Mouse (Mus musculus): Measurements from ENCODE around the gene Dvl2. TPM values are rescaled to one million over a fixed set of nuclear protein-coding genes. Genes with fewer than 3 reads are reported as not detected.

Gene Dvl2
- polyA plus RNA-seq, 1 experiment from 2014 or later = 17.9 TPM

MicroRNAs encoded within 50 kb of the gene (microRNA counts, 519-probe panel; counts per million panel counts)
- microRNA mmu-miR-324-3p (not detected), microRNA mmu-miR-324-5p (5,198 counts per million, percentile 62 among the panel's probes with 10 or more counts)

Small RNA genes within 50 kb of the gene (microRNA-seq; reads per million reads assigned to microRNA genes)
- gene Gm44349 (not detected), gene Mir324 (4,128 reads per million, percentile 89 among the genes with 10 or more reads in this experiment)

Other genes with a start within 250 kb of the Dvl2 start
- gene Polr2a, start 242.0 kb upstream of the Dvl2 start, polyA plus RNA-seq (2014; fragmentation: Nextera tagmentation; extraction: Ambion mirVana) = 24.3 and 26.9 TPM in 2 replicates
- 0.27 and 0.39 TPM in 2 replicates for gene Slc35g3, start 238.6 kb upstream of the Dvl2 start, polyA plus RNA-seq (2014; fragmentation: Nextera tagmentation; extraction: Ambion mirVana)
- gene Zbtb4, start 234.7 kb upstream of the Dvl2 start, polyA plus RNA-seq (2014; fragmentation: Nextera tagmentation; extraction: Ambion mirVana) = 4.6 TPM in 2 replicates
- 1.4 and 1.6 TPM in 2 replicates for gene Chrnb1, start 204.7 kb upstream of the Dvl2 start, polyA plus RNA-seq (2014; fragmentation: Nextera tagmentation; extraction: Ambion mirVana)
- gene Fgf11, start 198.7 kb upstream of the Dvl2 start, polyA plus RNA-seq (2014; fragmentation: Nextera tagmentation; extraction: Ambion mirVana) = 4.3 TPM in 2 replicates
- 0.90 and 1.9 TPM in 2 replicates for gene Tmem102, start 195.0 kb upstream of the Dvl2 start, polyA plus RNA-seq (2014; fragmentation: Nextera tagmentation; extraction: Ambion mirVana)
- gene Gm39566, start 185.3 kb upstream of the Dvl2 start, polyA plus RNA-seq (2014; fragmentation: Nextera tagmentation; extraction: Ambion mirVana) = not detected in 2 replicates
- not detected in 2 replicates for gene Spem2, start 182.1 kb upstream of the Dvl2 start, polyA plus RNA-seq (2014; fragmentation: Nextera tagmentation; extraction: Ambion mirVana)
- 0.40 and 0.44 TPM in 2 replicates for gene Spem1, start 178.4 kb upstream of the Dvl2 start, polyA plus RNA-seq (2014; fragmentation: Nextera tagmentation; extraction: Ambion mirVana)
- 22.3 and 24.7 TPM in 2 replicates for gene Nlgn2, start 162.8 kb upstream of the Dvl2 start, polyA plus RNA-seq (2014; fragmentation: Nextera tagmentation; extraction: Ambion mirVana)
- gene Tmem256, start 162.1 kb upstream of the Dvl2 start, polyA plus RNA-seq (2014; fragmentation: Nextera tagmentation; extraction: Ambion mirVana) = 321 and 409 TPM in 2 replicates
- gene Plscr3, start 154.2 kb upstream of the Dvl2 start, polyA plus RNA-seq (2014; fragmentation: Nextera tagmentation; extraction: Ambion mirVana) = 39.3 and 39.8 TPM in 2 replicates
- gene Tnk1, start 141.9 kb upstream of the Dvl2 start, polyA plus RNA-seq (2014; fragmentation: Nextera tagmentation; extraction: Ambion mirVana) = not detected in 2 replicates
- gene Tmem95, start 122.6 kb upstream of the Dvl2 start, polyA plus RNA-seq (2014; fragmentation: Nextera tagmentation; extraction: Ambion mirVana) = not detected in 2 replicates
- gene Kctd11, start 119.2 kb upstream of the Dvl2 start, polyA plus RNA-seq (2014; fragmentation: Nextera tagmentation; extraction: Ambion mirVana) = 2.2 and 2.3 TPM in 2 replicates
- gene Acap1, start 105.1 kb upstream of the Dvl2 start, polyA plus RNA-seq (2014; fragmentation: Nextera tagmentation; extraction: Ambion mirVana) = 0.20 and 0.33 TPM in 2 replicates
- gene 2810408A11Rik, start 99.6 kb upstream of the Dvl2 start, polyA plus RNA-seq (2014; fragmentation: Nextera tagmentation; extraction: Ambion mirVana) = 5.4 and 7.6 TPM in 2 replicates
- 25.6 and 28.1 TPM in 2 replicates for gene Neurl4, start 99.5 kb upstream of the Dvl2 start, polyA plus RNA-seq (2014; fragmentation: Nextera tagmentation; extraction: Ambion mirVana)
- 50.4 and 56.5 TPM in 2 replicates for gene Gps2, start 86.7 kb upstream of the Dvl2 start, polyA plus RNA-seq (2014; fragmentation: Nextera tagmentation; extraction: Ambion mirVana)
- gene Eif5a, start 78.6 kb upstream of the Dvl2 start, polyA plus RNA-seq (2014; fragmentation: Nextera tagmentation; extraction: Ambion mirVana) = 1,061 and 1,077 TPM in 2 replicates
- gene Ybx2, start 64.8 kb upstream of the Dvl2 start, polyA plus RNA-seq (2014; fragmentation: Nextera tagmentation; extraction: Ambion mirVana) = 7.1 and 7.3 TPM in 2 replicates
- 2.2 and 2.3 TPM in 2 replicates for gene Slc2a4, start 52.4 kb upstream of the Dvl2 start, polyA plus RNA-seq (2014; fragmentation: Nextera tagmentation; extraction: Ambion mirVana)
- 0.32 and 0.47 TPM in 2 replicates for gene Cldn7, start 35.8 kb upstream of the Dvl2 start, polyA plus RNA-seq (2014; fragmentation: Nextera tagmentation; extraction: Ambion mirVana)
- gene Ctdnep1, start 19.4 kb upstream of the Dvl2 start, polyA plus RNA-seq (2014; fragmentation: Nextera tagmentation; extraction: Ambion mirVana) = 25.5 and 29.4 TPM in 2 replicates
- gene Elp5, start 18.1 kb upstream of the Dvl2 start, polyA plus RNA-seq (2014; fragmentation: Nextera tagmentation; extraction: Ambion mirVana) = 168 and 169 TPM in 2 replicates
- gene Gabarap, start 9.5 kb upstream of the Dvl2 start, polyA plus RNA-seq (2014; fragmentation: Nextera tagmentation; extraction: Ambion mirVana) = 624 and 628 TPM in 2 replicates
- 38.0 and 38.4 TPM in 2 replicates for gene Phf23, start 4.8 kb upstream of the Dvl2 start, polyA plus RNA-seq (2014; fragmentation: Nextera tagmentation; extraction: Ambion mirVana)
- gene Acadvl, start 14.8 kb downstream of the Dvl2 start, polyA plus RNA-seq (2014; fragmentation: Nextera tagmentation; extraction: Ambion mirVana) = 49.9 and 56.1 TPM in 2 replicates
- 25.6 and 26.6 TPM in 2 replicates for gene Dlg4, start 16.3 kb downstream of the Dvl2 start, polyA plus RNA-seq (2014; fragmentation: Nextera tagmentation; extraction: Ambion mirVana)
- 2.4 and 4.1 TPM in 2 replicates for gene Asgr1, start 53.5 kb downstream of the Dvl2 start, polyA plus RNA-seq (2014; fragmentation: Nextera tagmentation; extraction: Ambion mirVana)
- not detected in 2 replicates for gene Asgr2, start 92.0 kb downstream of the Dvl2 start, polyA plus RNA-seq (2014; fragmentation: Nextera tagmentation; extraction: Ambion mirVana)
- gene Mgl2, start 129.7 kb downstream of the Dvl2 start, polyA plus RNA-seq (2014; fragmentation: Nextera tagmentation; extraction: Ambion mirVana) = 0.93 and 1.1 TPM in 2 replicates
- 0.78 and 1.2 TPM in 2 replicates for gene Clec10a, start 155.6 kb downstream of the Dvl2 start, polyA plus RNA-seq (2014; fragmentation: Nextera tagmentation; extraction: Ambion mirVana)
- gene Slc16a11, start 212.2 kb downstream of the Dvl2 start, polyA plus RNA-seq (2014; fragmentation: Nextera tagmentation; extraction: Ambion mirVana) = 3.5 and 4.7 TPM in 2 replicates
- 12.9 and 13.4 TPM in 2 replicates for gene Slc16a13, start 220.5 kb downstream of the Dvl2 start, polyA plus RNA-seq (2014; fragmentation: Nextera tagmentation; extraction: Ambion mirVana)
- 5.0 and 5.2 TPM in 2 replicates for gene Bcl6b, start 229.2 kb downstream of the Dvl2 start, polyA plus RNA-seq (2014; fragmentation: Nextera tagmentation; extraction: Ambion mirVana)
- 155 and 161 TPM in 2 replicates for gene 0610010K14Rik, start 237.3 kb downstream of the Dvl2 start, polyA plus RNA-seq (2014; fragmentation: Nextera tagmentation; extraction: Ambion mirVana)
- 12.6 and 15.9 TPM in 2 replicates for gene Gm21988, start 239.2 kb downstream of the Dvl2 start, polyA plus RNA-seq (2014; fragmentation: Nextera tagmentation; extraction: Ambion mirVana)
- 342 and 388 TPM in 2 replicates for gene Rnasek, start 239.2 kb downstream of the Dvl2 start, polyA plus RNA-seq (2014; fragmentation: Nextera tagmentation; extraction: Ambion mirVana)